Mouse (Mus musculus) olfactory bulb, adult 2 months (tissue): Measurements from ENCODE around the gene Klhdc10.

ENCODE experiments used
- CTCF ChIP-seq: fragments of 200-500 bp; IDR thresholded peaks from 2 replicates; pipeline ENCODE4 v1.5.1; 2012; ENCODE audit warnings: low read depth, mild to moderate bottlenecking, low read length, moderate library complexity; ENCODE audit not compliant: insufficient read depth
- POLR2A ChIP-seq: fragments of 200-500 bp; IDR thresholded peaks from 2 replicates; pipeline ENCODE4 v1.6.1; 2012; ENCODE audit warnings: mild to moderate bottlenecking, low read depth, low read length, moderate library complexity; ENCODE audit not compliant: insufficient read depth

DNA sequence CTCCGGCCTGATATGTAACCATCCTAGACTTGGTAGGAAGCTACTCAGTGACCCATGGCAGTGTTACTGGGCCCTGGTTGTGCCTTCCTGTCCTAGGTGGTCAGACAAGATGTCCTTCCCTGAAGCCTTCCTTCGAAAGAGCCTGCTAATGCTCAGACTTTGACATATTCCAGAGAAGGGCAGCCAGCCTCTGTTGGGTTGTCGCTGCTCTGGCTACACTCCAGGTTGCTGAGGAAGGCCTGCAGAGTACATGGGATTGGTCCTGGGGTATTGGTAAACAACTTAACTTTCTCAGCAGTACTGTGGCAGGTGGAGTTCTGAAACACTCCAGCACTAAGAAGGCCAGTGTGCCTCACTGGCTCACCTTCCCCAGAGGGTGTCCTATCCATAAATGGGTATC, 77.8 kb downstream of the Klhdc10 start:
- TF ChIP-seq POLR2A, result no peak
- no peak for TF ChIP-seq CTCF
